Mouse (Mus musculus): ENCODE measurements at regions not wholly inside any gene's neighbourhood (a gene's known extent, or its start where the extent isn't known, plus 50 kb on each side); places are given as distances from the start of the nearest gene placed in this dataset.

DNA sequence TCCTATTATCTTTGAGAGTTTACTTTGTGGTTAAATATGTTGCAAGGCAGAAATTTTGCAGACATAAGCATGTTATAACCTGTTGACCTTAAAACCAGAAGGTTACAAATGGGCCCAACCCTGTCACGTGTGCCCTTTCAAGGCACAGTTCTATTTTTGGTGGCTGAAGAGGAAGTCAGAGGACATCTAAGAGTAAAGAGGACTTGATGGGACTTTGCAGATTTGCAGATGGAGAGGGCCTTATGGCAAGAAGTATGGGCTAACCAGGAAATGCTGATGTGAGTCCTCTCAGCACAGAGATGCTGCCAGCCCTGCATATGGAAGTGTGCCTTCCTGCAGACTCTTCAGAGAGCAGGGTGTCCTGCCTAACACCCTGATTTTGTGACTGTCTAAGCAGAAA, 101.6 kb upstream of the Ednrb start:
- no peak for TF ChIP-seq CTCF (IDR thresholded peaks at IDR 0.05; ENCODE audit: low read depth, low read length)
- no peak for TF ChIP-seq POLR2A (IDR thresholded peaks at IDR 0.05; ENCODE audit: extremely low read depth, insufficient read depth, low read length)

Measured in liver, adult 2 months (tissue).